Mouse (Mus musculus) cerebellum, adult 2 months (tissue): Measurements from ENCODE around the gene Dgcr2.
A peak's percentile ranks its signal among the peaks of the same experiment; 100 is the strongest.

Experiments used
- CTCF ChIP-seq: fragments of 200-500 bp; IDR thresholded peaks from 2 replicates; pipeline ENCODE4 v1.5.1; 2011; ENCODE audit warnings: low read depth, mild to moderate bottlenecking, control low read depth, low read length, moderate library complexity, borderline replicate concordance; ENCODE audit not compliant: insufficient read depth
- POLR2A ChIP-seq: fragments of 200-500 bp; IDR thresholded peaks from 2 replicates; pipeline ENCODE4 v1.6.1; 2011; ENCODE audit warnings: low read length, control low read depth, borderline replicate concordance; ENCODE audit not compliant: insufficient read depth

DNA sequence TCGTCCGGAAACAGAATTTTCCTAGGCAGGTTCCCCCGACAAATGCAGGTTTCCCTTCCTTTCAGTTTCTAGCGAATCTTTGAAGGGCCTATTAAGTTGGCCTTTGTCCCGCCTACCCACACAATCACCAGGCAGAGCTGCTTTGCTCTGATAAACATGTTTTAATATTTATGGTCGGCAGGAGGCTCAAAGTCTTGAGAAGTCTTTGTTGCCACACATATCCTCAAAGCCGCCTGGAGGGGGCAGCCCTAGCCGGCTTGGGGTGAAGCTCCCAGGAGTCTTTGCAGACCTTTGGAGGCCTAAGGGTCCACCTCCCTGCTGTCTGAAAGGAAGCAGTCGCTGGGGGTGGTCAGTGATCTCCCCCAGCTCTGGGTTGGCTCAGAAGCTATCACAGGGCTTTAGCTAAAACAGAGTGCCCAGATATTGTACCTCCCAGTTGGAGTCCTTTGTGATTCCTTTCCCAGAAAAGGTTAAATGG is 30.3 kb upstream of the Dgcr2 start:
- TF ChIP-seq POLR2A (no peak), CTCF (peak; percentile 45; the same call in 1 of the 2 replicates)
